Comparison of ENCODE assay signal across 24 mouse cellular contexts in genomic region chr1:92430991-92431390, GRCm38 (mm10). TPM values are rescaled to one million over a fixed set of nuclear protein-coding genes. Genes with fewer than 3 reads are reported as not detected.
A peak's percentile ranks its signal among the peaks of the same experiment; 100 is the strongest.
DNase-seq lines count a peak whose midpoint lies in the region; ATAC-seq and TF ChIP-seq lines count a peak whose summit lies in the region.
"Had no signal": no experiment of that assay in that cellular context is flagged by ENCODE, and none has a peak within 500 bp of the region (broad histone marks: within the 10 kb centered on the region; RNA-seq: fewer than 3 reads in every experiment).

No protein-coding gene starts in this region.

- peaks cover 65% of the 10 kb centered on the region for H3K4me1 ChIP-seq in E14TG2a.4 (replicated peaks; ENCODE audit: low read depth, low read length)
- no peaks in the 10 kb centered on the region for H3K4me1 ChIP-seq in intestine, postnatal 0 days (replicated peaks; ENCODE audit: control insufficient read depth, insufficient read depth, low read length)

- ATAC-seq in intestine, postnatal 0 days, result no peak
- ATAC-seq: activated CD4-positive, CD25-positive, alpha-beta regulatory T cell, adult 4 months; CD4-positive, CD25-positive, alpha-beta regulatory T cell, adult 4 months; forebrain, embryonic 13.5 days; forebrain, embryonic 15.5 days; forebrain, postnatal 0 days had no signal

- H3K4me2 ChIP-seq in intestine, postnatal 0 days (replicated peaks; ENCODE audit: low read depth), result no peak overlapping the region
- H3K4me2 ChIP-seq: embryonic facial prominence, embryonic 12.5 days; forebrain, embryonic 13.5 days; forebrain, embryonic 15.5 days had no signal

- DNase-seq in ES-CJ7 (ENCODE audit: low read depth, low spot score) (peak; percentile 62), ZHBTc4 (ENCODE audit: low read depth, low spot score) (peak; percentile 33), MN1 (ENCODE audit: low spot score) (no peak)
- DNase-seq: adrenal gland, adult 8-10 months; adrenal gland, postnatal 14 days; adrenal gland, postnatal 36 days; B cell, adult 2 months; cerebellum, adult 11-12 months; cerebellum, adult 2 months; cerebellum, adult 9-10 months; cerebellum, postnatal 10 days; cerebellum, postnatal 25 days; forebrain, postnatal 0 days had no signal

- no peak for TF ChIP-seq CTCF in E14TG2a.4 (conservative IDR thresholded peaks at IDR 0.05; ENCODE audit: low read length)
- TF ChIP-seq CTCF in intestine, postnatal 0 days (IDR thresholded peaks at IDR 0.05; ENCODE audit: low read depth), result no peak

- H3K9me3 ChIP-seq in E14TG2a.4 (ENCODE audit: low read length), result no peaks in the 10 kb centered on the region
- H3K9me3 ChIP-seq in intestine, postnatal 0 days (ENCODE audit: control insufficient read depth), result 0 out of 2 replicates have a peak, but pooled peaks cover 3% of the 10 kb centered on the region
- H3K9me3 ChIP-seq: embryonic facial prominence, embryonic 10.5 days; embryonic facial prominence, embryonic 12.5 days; forebrain, embryonic 13.5 days; forebrain, embryonic 15.5 days; G1E had no signal

- no peaks in the 10 kb centered on the region for H3K36me3 ChIP-seq in E14TG2a.4 (ENCODE audit: insufficient read depth, low read length)
- H3K36me3 ChIP-seq in intestine, postnatal 0 days (ENCODE audit: control insufficient read depth, insufficient read depth), result no peaks in the 10 kb centered on the region
- H3K36me3 ChIP-seq: embryonic facial prominence, embryonic 10.5 days; embryonic facial prominence, embryonic 12.5 days; forebrain, embryonic 15.5 days; G1E had no signal

- WGBS in intestine, postnatal 0 days, result 97% methylated on average over 1 of the region's 1 CpGs

- H3K27me3 ChIP-seq in E14TG2a.4 (ENCODE audit: insufficient read depth, low read length), result no peaks in the 10 kb centered on the region
- H3K27me3 ChIP-seq in intestine, postnatal 0 days (replicated peaks; ENCODE audit: control insufficient read depth, insufficient read depth, low read length), result no peaks in the 10 kb centered on the region
- H3K27me3 ChIP-seq: embryonic facial prominence, embryonic 12.5 days; forebrain, embryonic 13.5 days; forebrain, embryonic 15.5 days had no signal

- peak overlapping the region; percentile 48; the same call in 1 of the 2 replicates for H3K4me3 ChIP-seq in E14TG2a.4 (replicated peaks; ENCODE audit: low read length)
- no peak overlapping the region for H3K4me3 ChIP-seq in intestine, postnatal 0 days (ENCODE audit: low read depth, low read length)
- H3K4me3 ChIP-seq: embryonic facial prominence, embryonic 10.5 days; embryonic facial prominence, embryonic 12.5 days; forebrain, embryonic 13.5 days; forebrain, embryonic 15.5 days had no signal

- H3K27ac ChIP-seq in intestine, postnatal 0 days (ENCODE audit: low read depth, low read length), result no peak overlapping the region
- H3K27ac ChIP-seq: embryonic facial prominence, embryonic 12.5 days; forebrain, embryonic 13.5 days had no signal

- H3K9ac ChIP-seq in intestine, postnatal 0 days (ENCODE audit: low read depth, low read length), result no peak overlapping the region
- H3K9ac ChIP-seq: embryonic facial prominence, embryonic 12.5 days; forebrain, embryonic 13.5 days; forebrain, embryonic 15.5 days; forebrain, postnatal 0 days had no signal

RNA-seq across cellular contexts. Expression of gene Ndufa10, which starts 42.7 kb away (rescaled TPM):
- 250 and 280 TPM in 2 replicates for polyA plus RNA-seq in intestine, postnatal 0 days (2015; fragmentation: Nextera tagmentation; extraction: Ambion mirVana)

RNA-seq across cellular contexts. Expression of gene Olfr1416, which starts 53.9 kb away (rescaled TPM):
- polyA plus RNA-seq in intestine, postnatal 0 days (2015; fragmentation: Nextera tagmentation; extraction: Ambion mirVana), result not detected in 2 replicates
- polyA plus RNA-seq: CD4-positive, CD25-positive, alpha-beta regulatory T cell, adult 4 months; cerebellum, adult 2 months; cortical plate, adult 2 months; embryonic facial prominence, embryonic 10.5 days; embryonic facial prominence, embryonic 12.5 days; forebrain, embryonic 11.5 days; forebrain, embryonic 13.5 days; forebrain, embryonic 15.5 days; forebrain, postnatal 0 days; G1E had no signal
